Mouse (Mus musculus) small intestine, adult 2 months (tissue): Measurements from ENCODE around the gene Gm8267.
"Not testable (repeated sequence)": the region's sequence is repeated elsewhere in the genome, so short reads cannot be mapped to it uniquely, and the experiment has no call there.

ENCODE experiments used
- CTCF ChIP-seq: fragments of 200-500 bp; IDR thresholded peaks from 2 replicates; pipeline ENCODE4 v1.5.1; 2012; ENCODE audit warnings: low read depth, mild to moderate bottlenecking, control low read depth, inconsistent platforms, low read length, moderate library complexity, mixed read lengths; ENCODE audit not compliant: insufficient replicate concordance, insufficient read length; ENCODE audit errors: extremely low read depth
- POLR2A ChIP-seq: fragments of 200-500 bp; IDR thresholded peaks from 2 replicates; pipeline ENCODE4 v1.6.1; 2012; ENCODE audit warnings: low read depth, mild to moderate bottlenecking, control low read depth, inconsistent platforms, low read length, moderate library complexity

DNA sequence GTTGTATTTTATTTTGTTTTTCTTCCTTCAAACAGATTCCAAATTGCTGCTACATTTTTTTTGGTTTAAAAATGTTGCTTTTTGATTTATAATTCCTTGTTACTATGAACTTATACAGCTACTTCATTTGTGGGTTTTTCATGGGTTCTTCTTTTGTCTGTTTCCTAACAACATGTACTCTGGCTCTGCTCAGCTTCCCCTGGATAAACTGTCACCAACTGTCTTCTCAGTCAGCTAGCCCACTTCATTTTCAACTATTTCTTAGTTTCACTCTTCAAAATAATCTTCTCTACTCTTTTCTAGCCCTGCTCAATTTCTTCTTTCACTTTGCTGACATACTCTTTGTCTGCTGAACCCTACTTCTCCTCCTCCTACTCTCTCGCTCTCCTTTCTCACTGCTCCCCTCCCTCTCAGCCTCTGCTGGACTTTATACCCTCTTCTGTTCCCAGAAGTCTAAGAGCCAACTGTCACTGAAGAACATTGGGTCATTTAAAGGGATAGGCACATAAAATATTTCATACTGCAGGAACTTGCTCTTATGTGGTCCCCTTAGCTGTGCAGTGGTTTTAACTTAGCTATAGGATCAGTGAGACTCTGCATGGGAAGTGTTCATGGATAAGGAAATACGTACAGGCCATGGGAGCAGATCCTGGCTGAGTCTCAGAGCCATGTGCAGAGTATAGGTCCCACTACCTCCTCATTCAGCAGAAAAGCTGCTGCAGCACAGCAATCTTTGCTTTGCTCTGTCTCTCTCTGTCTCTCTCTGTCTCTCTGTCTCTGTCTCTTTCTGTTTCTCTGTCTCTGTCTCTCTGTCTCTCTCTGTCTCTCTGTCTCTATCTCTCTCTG lies 39.6 kb upstream of the Gm8267 start:
- not testable (repeated sequence) for TF ChIP-seq CTCF, POLR2A
